Mouse (Mus musculus): Measurements from ENCODE around the gene Fat1.

DNA sequence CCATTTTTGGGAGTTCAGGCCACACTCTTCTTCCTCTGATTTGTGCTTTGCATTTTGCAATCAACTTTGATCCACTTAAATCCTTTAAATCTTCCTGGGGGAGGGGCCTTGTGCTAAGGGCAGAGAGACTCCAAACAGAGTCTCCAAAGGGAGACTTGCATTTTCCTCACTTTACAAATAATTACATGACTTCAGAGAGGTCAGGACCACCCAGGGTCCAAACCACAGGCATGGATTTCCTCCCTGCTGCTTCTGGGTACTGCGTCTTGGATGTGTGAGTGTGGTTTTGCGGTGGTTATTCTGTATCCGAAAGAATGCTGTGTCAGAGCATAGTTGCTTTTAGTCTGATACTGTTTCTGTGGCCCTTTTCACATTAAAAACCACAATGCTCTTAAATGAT, 61.2 kb downstream of the Fat1 start:
- TF ChIP-seq CTCF (IDR thresholded peaks at IDR 0.05; ENCODE audit: insufficient read depth, low read depth, low read length) (no peak), POLR2A (IDR thresholded peaks at IDR 0.05; ENCODE audit: insufficient read depth, low read depth, low read length) (no peak)

All from olfactory bulb, adult 2 months (tissue).